Mouse (Mus musculus) frontal cortex, adult 2 months (tissue): ENCODE measurements around the gene Mrpl12. TPM values are rescaled to one million over a fixed set of nuclear protein-coding genes. Genes with fewer than 3 reads are reported as not detected.

Source experiments
- DNase-seq, 2 experiments: peaks; one replicate each; pipeline ENCODE4 v3.0.0; 2022; ENCODE audit warnings: low spot score in 1 of 2; ENCODE audit errors: extremely low spot score in 1 of 2
- polyA plus RNA-seq: library from polyadenylated mRNA; depleted of rRNA; stranded (reverse); fragments of >200 nt; gene quantifications from 2 replicates; pipeline ENCODE4 v1.2.3, GENCODE M21; 2012

The Mrpl12 gene
- polyA plus RNA-seq, 1 experiment = 94.2 TPM

GRCm38 (mm10) chr11:120467051-120467735 is 17.2 kb upstream of the Mrpl12 start, which contains the start of gene Arl16:
TSS of gene Arl16 (minus strand) at chr11:120467607.
- peak; percentile 94 to 96 for DNase-seq

- DNase-seq = no peak
Observed at GRCm38 (mm10) chr11:120467736-120468092, 16.7 kb upstream of the Mrpl12 start.

GRCm38 (mm10) chr11:120472052-120472451 is 12.4 kb upstream of the Mrpl12 start:
- DNase-seq = no peak

- DNase-seq = no peak
Observed at GRCm38 (mm10) chr11:120483448-120483934, 922 bp upstream of the Mrpl12 start.

- no peak for DNase-seq
Observed at GRCm38 (mm10) chr11:120485251-120485650, 838 bp downstream of the Mrpl12 start.

GRCm38 (mm10) chr11:120488516-120488915 is 4.1 kb downstream of the Mrpl12 start:
- DNase-seq = no peak

GRCm38 (mm10) chr11:120489054-120489761 is 4.8 kb downstream of the Mrpl12 start:
- DNase-seq = peak in 1 of 2 experiments; percentile 86

GRCm38 (mm10) chr11:120490291-120491046 is 6.1 kb downstream of the Mrpl12 start:
- DNase-seq = no peak

GRCm38 (mm10) chr11:120491317-120492023 is 7.1 kb downstream of the Mrpl12 start, which contains the start of gene Slc25a10:
TSS of gene Slc25a10 (plus strand) at chr11:120491840.
- DNase-seq = peak; percentile 76 to 88

- peak in 1 of 2 experiments; percentile 19 for DNase-seq
Observed at GRCm38 (mm10) chr11:120492024-120492877, 7.8 kb downstream of the Mrpl12 start.

- DNase-seq = no peak
Observed at GRCm38 (mm10) chr11:120492878-120493203, 8.4 kb downstream of the Mrpl12 start.

GRCm38 (mm10) chr11:120493351-120493750 is 8.9 kb downstream of the Mrpl12 start:
- no peak for DNase-seq

- no peak for DNase-seq
Observed at GRCm38 (mm10) chr11:120493911-120494310, 9.5 kb downstream of the Mrpl12 start.

GRCm38 (mm10) chr11:120497436-120497835 is 13.0 kb downstream of the Mrpl12 start:
- no peak for DNase-seq

- no peak for DNase-seq
Observed at GRCm38 (mm10) chr11:120498226-120498625, 13.8 kb downstream of the Mrpl12 start.

GRCm38 (mm10) chr11:120498891-120499290 is 14.5 kb downstream of the Mrpl12 start:
- no peak for DNase-seq

- DNase-seq = no peak
Observed at GRCm38 (mm10) chr11:120499894-120500293, 15.5 kb downstream of the Mrpl12 start.

- no peak for DNase-seq
Observed at GRCm38 (mm10) chr11:120500357-120500756, 15.9 kb downstream of the Mrpl12 start.

- DNase-seq = no peak
Observed at GRCm38 (mm10) chr11:120501018-120501417, 16.6 kb downstream of the Mrpl12 start.

GRCm38 (mm10) chr11:120501701-120502100 is 17.3 kb downstream of the Mrpl12 start:
- DNase-seq = no peak
